Mouse (Mus musculus) CH12.LX (cell line): ENCODE measurements around the gene Slc6a4.

Source experiments
- JUND ChIP-seq: conservative IDR thresholded peaks from 2 replicates; pipeline ENCODE4 v1.6.1; 2011; ENCODE audit warnings: low read depth, low read length, improper control_type of control experiment
- POLR2A ChIP-seq: IDR thresholded peaks from 2 replicates; pipeline ENCODE4 v1.6.1; 2011; ENCODE audit warnings: low read depth, mild to moderate bottlenecking, improper control_type of control experiment, low read length

GRCm38 (mm10) chr11:77078273-77079134, 80.1 kb downstream of the Slc6a4 start, which contains the start of gene Nsrp1:
- no peak for TF ChIP-seq JUND
- peak; percentile 99 for TF ChIP-seq POLR2A
